Mouse (Mus musculus): Measurements from ENCODE around the gene Rab42.

Gene Rab42

DNA sequence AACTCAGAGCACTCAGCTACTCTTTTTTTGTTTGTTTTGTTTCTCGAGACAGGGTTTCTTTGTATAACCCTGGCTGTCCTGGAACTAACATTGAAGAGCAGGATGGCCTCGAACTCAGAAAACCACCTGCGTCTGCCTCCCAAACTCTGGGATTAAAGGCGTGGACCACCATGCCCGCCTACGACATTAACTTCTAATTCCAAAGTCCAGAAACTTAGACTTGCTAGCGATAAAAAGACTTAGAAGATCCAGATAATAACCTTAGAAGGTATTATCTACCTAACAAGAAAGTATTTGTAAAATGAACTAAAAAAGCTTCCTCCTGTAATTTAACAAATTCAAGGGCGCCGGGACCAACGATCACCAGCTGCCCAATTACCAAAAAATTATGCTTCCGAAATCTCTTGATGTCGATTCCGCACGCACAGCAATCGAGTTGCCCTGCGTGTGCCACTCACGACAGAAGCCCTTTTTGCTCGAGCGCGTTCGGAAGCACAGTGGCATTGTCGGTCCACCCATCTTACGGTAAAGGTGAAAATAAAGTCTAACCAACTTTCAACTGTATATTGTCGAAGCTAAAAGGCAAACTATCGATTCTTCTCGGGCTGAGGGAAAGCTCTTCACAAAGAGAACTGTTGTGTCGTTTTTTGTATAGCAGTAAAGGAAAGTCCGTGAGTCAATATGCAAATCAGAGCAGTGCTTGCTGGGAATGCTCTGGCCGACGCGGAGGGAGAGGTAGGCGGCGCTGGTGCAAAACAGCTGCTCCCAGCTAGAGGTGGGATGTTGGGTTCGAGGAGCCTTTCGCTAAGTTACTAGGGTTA lies 33.2 kb downstream of the Rab42 start:
- DNase-seq (ENCODE audit: low spot score): peak; percentile 94

DNA sequence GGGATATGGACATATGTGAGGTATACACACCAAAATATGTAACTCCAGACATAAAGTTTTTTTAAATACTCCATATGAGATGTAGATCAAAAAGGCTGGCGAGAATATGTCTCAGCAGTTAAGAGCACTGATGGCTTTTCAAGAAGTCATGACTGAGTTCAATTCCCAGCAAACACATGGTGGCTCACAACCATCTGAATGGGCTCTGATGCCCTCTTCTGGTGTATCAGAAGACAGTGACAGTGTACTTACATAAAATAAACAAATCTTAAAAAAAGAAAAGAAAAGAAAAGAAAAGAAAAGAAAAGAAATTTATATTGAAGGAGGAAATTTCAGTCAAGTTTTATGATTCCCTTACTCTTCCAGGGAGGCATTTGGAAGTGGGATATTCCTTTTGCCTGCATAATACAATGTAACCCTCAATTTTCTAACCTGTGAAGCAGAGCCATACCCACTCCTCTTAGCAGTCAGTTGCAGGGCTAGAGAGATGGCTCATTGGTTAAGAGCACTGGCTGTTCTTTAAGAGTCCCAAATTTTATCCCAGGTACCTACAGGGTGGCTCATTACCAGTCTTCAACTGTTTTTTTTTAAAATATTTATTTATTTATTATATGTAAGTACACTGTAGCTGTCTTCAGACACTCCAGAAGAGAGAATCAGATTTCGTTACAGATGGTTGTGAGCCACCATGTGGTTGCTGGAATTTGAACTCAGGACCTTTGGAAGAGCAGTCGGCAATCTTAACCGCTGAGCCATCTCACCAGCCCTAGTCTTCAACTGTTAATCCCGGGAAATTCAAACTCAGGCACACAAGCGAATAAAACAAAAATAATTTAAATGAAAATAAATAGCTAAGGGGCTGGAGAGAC lies 34.1 kb downstream of the Rab42 start:
- peak; percentile 35 for DNase-seq (ENCODE audit: low spot score)

DNA sequence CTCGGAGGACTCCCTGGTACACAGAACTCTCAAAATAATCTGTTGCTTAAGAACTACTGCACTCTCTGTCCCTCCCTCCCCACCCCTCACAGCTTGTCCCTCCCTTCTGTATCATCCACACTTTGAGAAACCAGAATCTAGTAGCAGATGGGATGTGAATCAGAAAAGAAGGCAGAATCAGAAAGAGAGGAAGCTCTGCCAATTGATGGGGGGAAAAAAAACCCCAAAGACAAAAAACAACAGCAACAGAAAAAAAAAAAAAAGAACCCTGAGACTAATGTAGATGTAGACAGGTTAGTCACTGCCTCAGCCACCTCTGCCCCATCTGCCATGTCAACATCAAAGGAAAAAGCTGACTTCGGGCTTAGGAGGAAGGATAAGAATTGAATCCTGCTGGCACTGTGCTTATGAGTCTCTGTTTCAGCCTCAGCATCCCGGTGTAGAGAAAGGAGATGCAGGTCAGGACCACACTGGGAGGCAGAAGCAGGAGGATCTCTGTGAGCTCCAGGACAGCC lies 36.3 kb downstream of the Rab42 start:
- DNase-seq (ENCODE audit: low spot score): no peak

- DNase-seq (ENCODE audit: low spot score): no peak
These were observed 39.9 kb downstream of the Rab42 start for GRCm38 (mm10) chr4:132263313-132263712.

DNA sequence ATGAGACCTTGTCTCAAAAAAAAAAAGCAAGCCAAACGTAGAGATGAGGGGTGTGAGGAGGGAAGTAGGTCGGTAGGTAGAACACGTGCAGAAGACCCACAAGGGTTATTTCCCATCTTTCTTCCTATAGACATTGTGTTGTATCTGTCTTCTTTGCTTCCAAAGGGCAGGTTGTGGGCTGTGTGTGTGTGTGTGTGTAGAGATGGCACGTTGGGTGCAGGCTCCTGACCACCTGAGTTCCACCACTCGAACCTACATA lies 40.9 kb downstream of the Rab42 start:
- no peak for DNase-seq (ENCODE audit: low spot score)

DNA sequence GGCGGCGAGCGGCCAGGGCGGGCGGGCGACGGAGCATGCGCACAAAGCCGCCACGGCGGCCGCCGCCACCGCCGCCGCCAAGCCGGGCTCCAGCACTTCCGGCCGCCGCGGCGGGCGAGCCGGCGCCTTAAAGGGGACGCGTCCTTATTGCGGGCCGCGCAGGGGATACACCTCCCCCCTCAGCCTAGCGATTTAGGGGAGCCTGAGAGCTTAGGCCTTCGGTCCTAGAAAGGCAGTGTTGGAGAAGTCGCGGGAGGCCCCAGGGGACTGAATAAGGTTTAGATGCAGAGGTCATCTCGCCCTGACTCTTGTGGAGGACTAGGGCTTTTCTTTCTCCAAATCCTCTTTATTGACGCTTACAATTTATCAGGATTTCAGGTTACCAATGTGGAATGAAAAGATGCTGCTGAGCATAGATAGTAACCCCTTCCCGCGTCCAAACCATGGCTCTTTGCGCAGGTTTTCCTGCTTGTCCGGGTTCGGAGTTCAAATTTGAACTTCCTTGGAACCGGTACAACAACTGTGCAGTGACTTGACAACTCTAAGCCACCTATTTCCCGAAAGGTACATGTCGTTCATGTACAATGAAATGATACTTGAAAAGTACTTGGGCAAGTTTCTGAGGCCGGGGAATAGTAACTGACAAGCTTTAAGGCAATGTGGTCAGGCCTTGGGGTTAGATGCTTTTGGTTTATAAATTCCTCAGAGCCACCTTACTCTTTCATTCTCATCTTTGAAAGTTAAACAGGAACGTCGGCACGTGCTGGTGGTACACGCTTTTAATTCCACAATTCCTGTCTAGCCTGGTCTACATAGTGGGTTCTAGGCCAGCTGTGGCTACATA lies 41.4 kb downstream of the Rab42 start, which contains the start of gene Gmeb1:
TSS of gene Gmeb1 (minus strand) at position 89 of the 844 bp plus-strand sequence.
- peak; percentile 61 for DNase-seq (ENCODE audit: low spot score)

GRCm38 (mm10) chr4:132260404-132261379 lies 42.5 kb downstream of the Rab42 start:
- peak; percentile 81 for DNase-seq (ENCODE audit: low spot score)

- DNase-seq (ENCODE audit: low spot score): no peak
These were observed 43.9 kb downstream of the Rab42 start for GRCm38 (mm10) chr4:132259248-132259647.

DNA sequence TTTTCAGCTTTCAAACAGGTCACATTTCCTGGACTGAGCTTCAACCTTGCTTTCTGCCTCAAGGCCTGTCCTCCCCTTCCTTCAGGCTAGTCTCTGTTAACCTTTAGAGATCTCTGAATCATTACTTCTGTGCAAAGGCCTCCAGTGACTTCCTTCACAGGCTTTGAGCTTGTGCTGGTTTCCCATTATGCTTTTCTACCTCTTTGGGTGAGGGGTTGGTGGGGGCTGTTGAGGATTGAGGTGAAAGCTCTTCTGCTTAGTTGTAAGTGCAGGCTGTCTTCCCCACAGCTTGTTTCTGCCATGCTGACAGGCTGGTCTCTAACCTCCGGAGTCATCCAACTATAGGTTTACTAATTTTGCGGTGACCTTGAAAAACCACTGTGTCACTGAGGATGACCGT lies 46.8 kb downstream of the Rab42 start:
- no peak for DNase-seq (ENCODE audit: low spot score)

GRCm38 (mm10) chr4:132254986-132255385 lies 48.2 kb downstream of the Rab42 start:
- DNase-seq (ENCODE audit: low spot score): no peak

DNA sequence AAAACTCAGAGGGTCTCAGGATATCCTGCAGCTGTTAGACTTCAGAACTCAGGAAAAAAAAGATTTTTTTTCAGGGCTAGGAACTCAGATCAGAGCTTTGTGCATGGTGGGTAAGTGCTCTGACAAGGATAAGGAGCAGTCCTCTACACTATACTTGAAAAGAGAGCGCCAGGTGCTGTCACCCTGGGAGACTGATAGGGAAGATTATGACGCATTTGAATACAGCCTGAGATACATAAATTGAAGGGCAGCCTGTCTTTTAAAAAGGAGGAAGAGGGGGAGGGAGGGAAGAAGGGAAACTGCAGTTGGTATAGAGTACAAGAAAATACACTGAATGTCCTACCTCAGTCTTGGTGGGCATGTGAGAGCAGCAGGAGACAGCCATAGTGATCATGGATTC lies 49.6 kb downstream of the Rab42 start:
- no peak for DNase-seq (ENCODE audit: low spot score)

GRCm38 (mm10) chr4:132253128-132253527 lies 50.1 kb downstream of the Rab42 start:
- DNase-seq (ENCODE audit: low spot score): peak; percentile 26

Data from yolk sac, embryonic 10.5 days (tissue).